Mouse (Mus musculus): ENCODE data around the gene Nsf.

Nsf gene

GRCm38 (mm10) chr11:103838955-103839354, 114.9 kb downstream of the Nsf start:
- DNase-seq (ENCODE audit: low read depth, low spot score): no peak

DNA sequence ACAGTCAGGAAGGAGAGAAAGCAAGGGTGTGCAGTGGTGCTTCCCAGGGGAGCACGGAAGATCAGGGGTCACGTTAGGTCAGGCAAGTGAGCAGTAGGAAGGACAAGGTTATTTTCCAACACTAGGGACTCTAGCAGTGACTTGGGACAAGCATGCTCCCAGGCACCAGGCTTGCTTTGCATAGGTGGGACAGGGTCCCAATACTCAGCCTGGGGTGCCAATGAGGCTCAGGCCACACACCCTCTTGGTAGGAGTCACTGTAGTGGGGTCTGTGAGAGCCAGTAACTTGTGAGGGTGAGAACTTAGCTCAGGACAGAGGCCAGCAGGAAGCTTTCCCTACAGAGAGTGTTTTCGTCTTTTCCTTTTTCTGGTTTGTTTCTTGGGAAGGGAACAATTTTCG, 121.5 kb downstream of the Nsf start:
- no peak for DNase-seq (ENCODE audit: low read depth, low spot score)

- no peak for DNase-seq (ENCODE audit: low read depth, low spot score)
These were observed 122.1 kb downstream of the Nsf start for GRCm38 (mm10) chr11:103831766-103832165.

GRCm38 (mm10) chr11:103830476-103830875, 123.4 kb downstream of the Nsf start:
- no peak for DNase-seq (ENCODE audit: low read depth, low spot score)

DNA sequence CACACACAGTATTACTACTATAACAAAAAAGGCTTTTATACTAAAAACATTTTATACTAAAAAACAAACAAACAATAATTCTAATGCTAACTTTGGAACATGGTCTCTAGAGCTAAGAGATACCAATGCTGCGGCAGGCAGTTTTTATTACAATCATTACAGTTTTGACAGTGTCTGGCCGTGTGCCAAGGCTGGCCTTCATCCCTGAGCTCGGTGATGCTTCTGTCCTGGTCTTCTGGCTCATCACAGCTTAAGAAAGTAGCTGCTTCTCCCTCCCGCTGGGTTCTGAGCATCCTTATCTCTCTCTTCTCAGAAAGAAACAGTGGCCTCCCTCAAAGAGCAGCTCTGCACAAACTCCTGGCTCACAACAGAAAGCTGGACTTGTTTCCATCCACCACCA, 123.9 kb downstream of the Nsf start:
- no peak for DNase-seq (ENCODE audit: low read depth, low spot score)

- no peak for DNase-seq (ENCODE audit: low read depth, low spot score)
These were observed 125.0 kb downstream of the Nsf start for GRCm38 (mm10) chr11:103828866-103829265.

- DNase-seq (ENCODE audit: low read depth, low spot score): no peak
These were observed 126.7 kb downstream of the Nsf start for GRCm38 (mm10) chr11:103827201-103827600.

DNA sequence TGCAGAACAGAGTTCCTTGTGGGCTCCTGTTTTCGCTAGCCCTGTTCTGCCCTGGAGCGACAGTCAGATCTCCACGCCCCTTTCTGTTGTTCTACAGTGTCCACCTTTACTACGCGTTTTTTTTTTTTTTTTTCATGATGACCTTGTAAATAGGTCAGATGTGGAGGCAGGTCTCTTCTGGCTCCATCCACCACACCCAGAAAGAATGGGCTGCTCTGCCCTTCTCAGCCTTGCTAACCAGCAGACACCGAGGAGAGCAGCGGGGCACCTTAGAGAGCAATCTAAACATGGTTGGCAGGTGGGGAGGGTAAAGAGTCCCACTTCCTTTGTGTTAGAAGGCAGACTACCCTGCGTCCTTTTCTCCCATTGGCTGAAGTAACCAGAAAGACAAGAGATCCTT, 137.1 kb downstream of the Nsf start:
- DNase-seq (ENCODE audit: low read depth, low spot score): no peak

DNA sequence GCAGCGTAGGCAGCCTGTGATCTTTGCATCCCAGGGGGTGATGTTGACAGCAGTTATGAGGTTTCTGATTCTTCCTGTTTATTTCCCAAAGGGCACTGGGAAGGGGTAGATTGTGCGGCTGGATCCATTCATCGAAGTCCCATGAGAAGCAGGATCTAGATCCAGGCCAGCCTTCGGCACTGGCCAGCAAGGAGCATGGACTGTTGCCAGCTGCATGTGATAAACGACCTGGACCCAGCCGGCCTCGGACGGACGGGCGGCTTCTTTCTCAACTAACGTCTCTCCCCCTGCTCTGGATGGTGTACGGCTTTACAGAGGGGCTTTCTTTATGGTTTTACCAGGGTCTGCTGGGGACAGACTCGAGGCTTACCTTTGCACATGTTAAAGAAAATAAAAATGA, 137.9 kb downstream of the Nsf start:
- no peak for DNase-seq (ENCODE audit: low read depth, low spot score)

GRCm38 (mm10) chr11:103814808-103815207, 139.0 kb downstream of the Nsf start:
- DNase-seq (ENCODE audit: low read depth, low spot score): no peak

DNA sequence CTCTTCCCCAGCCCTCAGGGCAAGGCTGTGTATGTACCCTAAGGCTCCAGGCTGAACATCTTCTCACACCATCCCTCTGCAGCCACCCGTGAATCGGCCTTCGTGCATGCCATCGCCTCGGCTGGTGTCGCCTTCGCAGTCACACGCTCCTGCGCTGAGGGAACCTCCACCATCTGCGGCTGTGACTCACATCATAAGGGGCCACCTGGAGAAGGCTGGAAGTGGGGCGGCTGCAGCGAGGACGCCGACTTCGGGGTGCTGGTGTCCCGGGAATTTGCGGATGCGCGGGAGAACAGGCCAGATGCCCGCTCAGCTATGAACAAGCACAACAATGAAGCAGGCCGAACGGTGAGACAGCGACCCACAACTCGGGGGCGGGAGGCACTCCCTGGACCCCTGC, 142.6 kb downstream of the Nsf start:
- DNase-seq (ENCODE audit: low read depth, low spot score): no peak

DNA sequence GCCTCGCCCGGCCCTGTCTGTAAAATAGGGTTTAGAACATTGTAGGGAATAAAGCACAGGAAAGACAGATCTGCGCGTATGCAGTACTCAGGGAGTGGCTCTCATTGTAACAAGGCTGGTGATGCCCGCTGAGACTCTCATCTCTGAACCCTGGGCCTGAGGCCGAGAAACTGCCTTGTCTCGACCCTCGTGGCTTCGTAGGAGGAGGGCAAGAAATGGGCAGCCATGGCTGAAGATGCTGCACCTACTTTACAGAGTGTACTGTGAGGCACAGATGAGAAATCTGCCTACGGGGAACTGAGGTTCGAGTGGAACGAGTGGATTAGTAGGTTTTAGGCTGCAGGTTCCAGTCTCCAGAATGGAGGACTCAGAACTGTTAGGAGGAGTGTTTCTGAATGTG, 143.2 kb downstream of the Nsf start:
- DNase-seq (ENCODE audit: low read depth, low spot score): no peak

GRCm38 (mm10) chr11:103809611-103810598, 144.0 kb downstream of the Nsf start:
- DNase-seq (ENCODE audit: low read depth, low spot score): peak; percentile 13

DNA sequence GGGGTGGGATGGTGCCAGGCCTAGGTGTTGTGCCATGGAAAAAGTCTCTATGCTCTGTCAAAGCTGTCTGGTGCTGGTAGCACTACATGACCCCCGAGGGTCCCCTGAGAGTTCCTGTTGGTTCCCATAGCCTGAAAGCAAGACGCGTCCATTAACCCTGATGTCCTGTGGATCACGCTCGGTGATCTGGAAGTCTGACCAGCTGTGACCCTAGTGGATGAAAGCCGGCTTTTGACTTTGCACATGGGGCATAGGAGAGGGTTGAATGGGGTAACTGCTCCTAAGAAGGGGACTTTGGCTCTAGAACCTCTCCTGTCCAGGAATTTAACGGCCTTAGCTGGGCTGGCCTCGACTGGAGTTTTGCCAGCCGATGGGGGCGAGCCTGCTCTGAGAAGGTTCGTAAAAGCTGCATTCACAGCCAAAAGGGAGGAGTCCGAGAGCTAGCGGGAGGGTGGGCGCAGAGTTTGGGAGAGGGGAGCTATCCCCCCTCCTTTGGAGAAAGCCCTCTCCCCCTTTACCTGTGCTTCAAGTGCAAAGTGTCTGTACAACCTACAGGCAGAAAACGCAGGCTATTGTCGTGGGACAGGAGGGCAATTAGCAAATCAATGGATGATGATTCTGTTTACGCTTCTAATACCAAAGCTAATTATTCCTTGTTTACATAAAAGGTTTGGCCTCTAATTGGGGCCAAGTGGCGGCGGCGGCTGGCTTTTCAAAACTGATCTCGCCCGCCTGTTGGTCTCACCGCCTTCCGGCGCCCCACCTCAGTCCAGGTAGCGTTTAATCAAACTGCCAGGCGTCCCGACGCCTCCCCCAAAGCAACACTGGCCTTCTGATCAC, 144.9 kb downstream of the Nsf start:
- no peak for DNase-seq (ENCODE audit: low read depth, low spot score)

DNA sequence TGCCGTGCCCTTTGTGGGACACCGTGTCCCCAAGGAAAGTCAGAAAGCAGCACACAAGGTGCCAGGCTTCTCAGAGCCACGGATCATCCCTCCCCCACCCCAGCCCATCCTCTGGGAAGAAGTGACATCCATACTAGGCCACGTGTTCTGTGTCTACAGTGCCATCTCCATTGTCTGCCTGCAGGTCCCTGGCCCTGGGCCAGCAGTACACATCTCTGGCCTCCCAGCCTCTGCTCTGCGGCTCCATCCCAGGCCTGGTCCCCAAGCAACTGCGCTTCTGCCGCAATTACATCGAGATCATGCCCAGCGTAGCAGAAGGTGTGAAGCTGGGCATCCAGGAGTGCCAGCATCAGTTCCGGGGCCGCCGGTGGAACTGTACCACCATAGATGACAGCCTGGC, 145.9 kb downstream of the Nsf start:
- DNase-seq (ENCODE audit: low read depth, low spot score): no peak

GRCm38 (mm10) chr11:103804804-103805203, 149.1 kb downstream of the Nsf start:
- DNase-seq (ENCODE audit: low read depth, low spot score): no peak

- no peak for DNase-seq (ENCODE audit: low read depth, low spot score)
These were observed 149.7 kb downstream of the Nsf start for GRCm38 (mm10) chr11:103804126-103804525.

DNA sequence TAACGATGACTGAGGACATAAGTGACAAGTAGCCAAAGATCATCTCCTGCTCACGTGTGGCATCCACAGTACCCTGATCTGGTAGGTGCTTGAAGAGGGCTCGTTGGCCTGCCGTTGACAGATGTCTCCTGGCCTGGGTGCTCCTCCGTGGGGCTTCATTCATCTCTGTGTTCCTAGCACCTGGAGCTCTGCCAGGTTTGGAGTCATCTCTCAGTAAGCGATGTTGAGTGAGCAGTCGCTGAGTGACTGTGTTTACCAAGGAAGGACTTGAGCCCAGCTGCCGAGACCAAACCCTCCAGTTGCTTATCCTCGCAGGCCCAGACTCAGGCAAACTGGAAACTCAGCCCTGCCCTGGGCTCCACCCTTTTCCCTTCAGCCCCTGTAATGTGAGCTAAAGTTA, 152.7 kb downstream of the Nsf start:
- DNase-seq (ENCODE audit: low read depth, low spot score): no peak

- no peak for DNase-seq (ENCODE audit: low read depth, low spot score)
These were observed 163.9 kb downstream of the Nsf start for GRCm38 (mm10) chr11:103789951-103790350.

GRCm38 (mm10) chr11:103780152-103780551, 173.7 kb downstream of the Nsf start:
- DNase-seq (ENCODE audit: low read depth, low spot score): no peak

DNA sequence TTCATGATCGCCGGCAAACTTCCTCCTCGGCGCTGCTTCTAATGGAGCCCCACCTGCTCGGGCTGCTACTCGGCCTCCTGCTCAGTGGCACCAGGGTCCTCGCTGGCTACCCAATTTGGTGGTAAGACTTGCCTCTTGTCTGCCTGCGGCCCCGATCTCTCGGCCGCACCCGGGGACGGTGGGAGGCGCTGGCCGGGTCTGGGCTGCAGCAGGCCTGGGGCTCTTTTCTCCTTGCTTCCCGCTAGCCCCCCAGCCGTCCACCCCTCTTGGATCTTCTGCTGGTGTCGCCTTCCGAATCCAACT, 179.7 kb downstream of the Nsf start:
- DNase-seq (ENCODE audit: low read depth, low spot score): no peak

DNA sequence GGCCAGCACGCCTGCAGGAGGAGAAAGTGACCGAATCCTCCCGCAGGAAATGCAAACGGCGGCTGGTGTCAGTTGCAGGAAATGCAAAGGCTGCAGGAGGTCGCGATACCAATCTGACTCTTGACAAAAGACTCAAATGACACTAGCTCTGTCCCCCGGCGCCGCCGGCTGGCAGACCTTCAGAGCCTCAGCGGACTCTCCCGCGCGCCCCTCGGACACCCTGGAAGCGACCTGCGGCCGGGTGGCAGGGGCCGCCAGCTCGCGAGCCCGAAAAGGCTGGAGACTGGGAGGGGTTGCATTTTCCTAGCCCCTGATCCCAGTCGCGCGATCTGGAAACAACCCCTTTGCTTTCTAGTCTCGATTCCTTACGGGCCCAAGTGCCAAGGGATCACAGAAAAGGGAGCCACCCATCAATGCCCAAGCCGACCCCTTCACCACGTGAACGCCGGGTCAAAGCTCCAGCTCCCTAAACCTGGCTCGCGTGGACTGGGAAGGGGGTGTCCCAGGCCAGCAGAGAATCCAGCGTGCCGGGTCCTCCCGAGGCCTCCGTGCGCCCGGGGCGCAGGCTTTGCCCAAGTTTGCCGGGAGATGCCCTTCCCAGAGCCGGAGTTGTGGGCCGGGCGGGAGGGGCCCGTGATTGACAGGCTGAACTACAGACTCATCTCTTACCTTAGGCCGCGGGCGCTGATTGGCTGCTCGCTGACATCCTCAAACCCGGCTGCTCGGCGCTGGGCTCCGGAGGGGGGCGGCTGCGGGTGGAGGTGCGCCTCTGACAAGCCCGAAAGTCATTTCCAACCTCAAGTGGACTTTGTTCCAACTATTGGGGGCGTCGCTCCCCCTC, 180.2 kb downstream of the Nsf start, which contains the start of gene Wnt3:
Gene Wnt3 (plus strand): TSS at position 764 of the 841 bp plus-strand sequence.
- no peak for DNase-seq (ENCODE audit: low read depth, low spot score)
